Comparison of ENCODE assay signal across 9 mouse cellular contexts in the genomic region with DNA sequence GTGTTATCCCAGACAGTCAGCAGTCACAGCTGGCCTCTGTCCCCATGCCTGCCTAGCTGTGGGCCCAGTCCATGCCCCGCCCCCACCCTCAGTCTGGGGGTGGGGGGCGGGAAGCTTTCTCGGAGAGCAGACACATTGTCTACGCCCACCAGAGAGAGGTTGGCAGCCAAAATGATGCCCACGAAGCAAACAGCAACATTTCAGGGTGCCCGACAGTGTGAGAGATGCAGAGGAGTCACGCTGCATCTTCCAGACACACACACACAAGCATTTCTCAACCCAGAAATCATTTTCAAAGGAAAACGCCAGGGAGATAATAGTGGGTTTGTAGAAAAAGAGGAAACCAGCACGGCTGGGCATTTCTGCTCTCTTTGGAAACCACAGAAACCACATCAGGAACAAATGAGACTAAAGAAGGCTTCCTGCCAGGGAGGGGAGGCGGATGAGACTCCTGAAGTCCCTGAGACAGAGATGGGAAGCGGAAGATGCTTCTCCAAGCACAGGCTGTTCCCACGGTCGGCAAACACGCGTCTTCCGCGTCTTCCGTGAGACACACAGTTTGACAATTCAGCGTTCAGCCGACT.
DNase-seq lines count a peak whose midpoint lies in the region; ATAC-seq lines count a peak whose summit lies in the region.
"Had no signal": no experiment of that assay in that cellular context is flagged by ENCODE, and none has a peak within 500 bp of the region (broad histone marks: within the 10 kb centered on the region; RNA-seq: fewer than 3 reads in every experiment).

No protein-coding gene starts in this region.

- 60% methylated on average over 20 of the region's 20 CpGs for WGBS in heart, embryonic 14.5 days
- WGBS in neural tube, embryonic 14.5 days, result 56% methylated on average over 20 of the region's 20 CpGs

- no peak overlapping the region for H3K27ac ChIP-seq in heart, embryonic 14.5 days (replicated peaks in 1 of 2; ENCODE audit: control insufficient read depth in 1 of 2, insufficient read depth in 1 of 2, low read depth in 2 of 2, low read length in 2 of 2)
- H3K27ac ChIP-seq in neural tube, embryonic 14.5 days (ENCODE audit: low read depth, low read length), result peak overlapping the region; percentile 44; the same call in 1 of the 2 replicates

- H3K4me2 ChIP-seq in heart, embryonic 14.5 days (ENCODE audit: low read length), result peak overlapping the region; percentile 38
- 0 out of 2 replicates have a peak overlapping the region, but pooled peaks have one; percentile 11 for H3K4me2 ChIP-seq in neural tube, embryonic 14.5 days (ENCODE audit: low read depth, low read length)

- H3K4me1 ChIP-seq in heart, embryonic 14.5 days (ENCODE audit: control insufficient read depth in 2 of 2, insufficient read depth in 2 of 2, low read length in 2 of 2), result no peaks in the 10 kb centered on the region
- H3K4me1 ChIP-seq in neural tube, embryonic 14.5 days (ENCODE audit: control insufficient read depth, insufficient read depth, low read length), result peaks cover 2% of the 10 kb centered on the region; the same call in 1 of the 2 replicates

- H3K4me3 ChIP-seq in heart, embryonic 14.5 days (ENCODE audit: control insufficient read depth in 1 of 2, insufficient read depth in 1 of 2, low read depth in 1 of 2, low read length in 2 of 2), result no peak overlapping the region
- no peak overlapping the region for H3K4me3 ChIP-seq in neural tube, embryonic 14.5 days (ENCODE audit: low read depth, low read length)
- H3K4me3 ChIP-seq: megakaryocyte, embryonic 14.5 days had no signal

- no peaks in the 10 kb centered on the region for H3K36me3 ChIP-seq in heart, embryonic 14.5 days (ENCODE audit: control insufficient read depth, insufficient read depth, low read length)
- no peaks in the 10 kb centered on the region for H3K36me3 ChIP-seq in neural tube, embryonic 14.5 days (ENCODE audit: control insufficient read depth, insufficient read depth, low read length)

- H3K27me3 ChIP-seq in heart, embryonic 14.5 days (ENCODE audit: control insufficient read depth, insufficient read depth, low read length), result no peaks in the 10 kb centered on the region
- no peaks in the 10 kb centered on the region for H3K27me3 ChIP-seq in neural tube, embryonic 14.5 days (ENCODE audit: control insufficient read depth, insufficient read depth, low read length)

- H3K9ac ChIP-seq in heart, embryonic 14.5 days (ENCODE audit: low read length), result no peak overlapping the region
- H3K9ac ChIP-seq in neural tube, embryonic 14.5 days (replicated peaks; ENCODE audit: low read depth, low read length), result no peak overlapping the region

- DNase-seq in heart, adult 8-10 months (ENCODE audit: low spot score), result peak; percentile 12
- no peak for DNase-seq in heart, postnatal 25 days (ENCODE audit: low spot score)
- DNase-seq in ZHBTc4 (ENCODE audit: low read depth, low spot score), result peak; percentile 12
- DNase-seq in left cerebral cortex, adult 11 months (ENCODE audit: low spot score), result peak; percentile 41
- DNase-seq in embryo, embryonic 10.5 days (ENCODE audit: low spot score), result no peak
- no peak for DNase-seq in spleen, adult 12 weeks (ENCODE audit: low spot score)

- H3K9me3 ChIP-seq in heart, embryonic 14.5 days (ENCODE audit: control insufficient read depth, low read length), result peaks cover 4% of the 10 kb centered on the region; the same call in 1 of the 2 replicates
- no peaks in the 10 kb centered on the region for H3K9me3 ChIP-seq in neural tube, embryonic 14.5 days (ENCODE audit: control insufficient read depth, low read length)

- no peak for ATAC-seq in heart, embryonic 14.5 days (ENCODE audit: insufficient number of reproducible peaks, insufficient read depth, low FRiP score, low read depth)
- ATAC-seq in neural tube, embryonic 14.5 days (ENCODE audit: low read depth), result no peak

- intact Hi-C loops in heart, postnatal 25 days (cut with DNase I), result no loop called here

Comparison
In these comparisons a context has a peak if more than half of its experiments do, and no peak if none do; other contexts are left out.
1. DNase-seq: peak in heart, adult 8-10 months (single experiment), ZHBTc4 (single experiment) and left cerebral cortex, adult 11 months (single experiment); none in heart, postnatal 25 days (single experiment), embryo, embryonic 10.5 days (single experiment) and spleen, adult 12 weeks (single experiment).